Mouse (Mus musculus) 3T3-L1 (cell line): ENCODE results near the gene Zbtb38.

Experiments used
- DNase-seq: peaks from one replicate; pipeline ENCODE4 v3.0.0-alpha.2; 2015; ENCODE audit warnings: low read depth, low spot score

Zbtb38 gene

DNA sequence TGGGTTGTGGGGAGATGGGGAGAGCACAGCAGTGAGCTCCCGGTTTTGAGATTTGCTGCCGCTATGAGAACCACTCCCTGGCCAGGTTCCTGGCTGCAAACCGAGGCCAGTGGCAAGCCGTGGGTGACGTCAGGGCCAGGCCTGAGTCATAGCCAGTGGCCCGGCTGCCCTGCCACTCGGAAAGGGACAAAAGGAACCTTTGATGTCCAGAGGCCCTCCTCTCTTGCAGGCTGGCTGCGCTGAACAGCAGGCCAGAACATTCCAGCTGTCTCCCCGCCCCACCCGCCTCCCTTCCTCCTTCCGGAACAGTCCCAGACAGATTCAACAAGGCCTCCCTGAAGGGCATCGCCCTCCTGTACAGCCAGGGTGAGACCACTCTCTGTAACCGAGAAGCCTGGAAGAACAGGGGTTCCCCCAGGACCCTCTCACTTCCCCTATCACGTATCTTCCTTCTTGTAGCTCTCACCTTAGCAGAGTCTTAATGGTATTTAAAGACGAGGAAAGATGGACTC lies at the start of gene Zbtb38:
TSS of gene Zbtb38 (minus strand) at position 229 of the 512 bp plus-strand sequence.
- DNase-seq: peak; percentile 77

- DNase-seq: peak; percentile 65
Measured at GRCm38 (mm10) chr9:96800131-96800825, 47.6 kb upstream of the Zbtb38 start.

DNA sequence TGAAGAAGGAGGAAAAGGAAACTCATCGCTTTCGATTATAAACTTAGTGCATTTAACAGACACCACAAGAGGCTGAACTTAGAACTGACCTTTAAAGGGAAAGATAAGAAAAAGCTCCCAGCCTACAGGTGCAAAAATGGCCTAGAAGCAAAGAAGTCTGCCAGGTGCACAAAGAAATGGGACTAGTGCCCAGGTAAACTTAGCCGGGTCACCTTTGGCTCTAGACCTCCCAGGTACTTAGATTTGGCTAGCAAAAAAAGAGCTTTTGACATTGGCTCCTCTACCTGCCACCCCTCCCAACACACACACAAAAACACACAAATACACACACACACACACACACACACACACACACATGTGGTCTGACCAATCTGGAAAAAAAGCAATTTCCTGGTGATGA lies 44.7 kb upstream of the Zbtb38 start:
- no peak for DNase-seq

- DNase-seq: no peak
Measured at GRCm38 (mm10) chr9:96795399-96795928, 42.8 kb upstream of the Zbtb38 start.

- no peak for DNase-seq
Measured at GRCm38 (mm10) chr9:96794601-96795000, 42.0 kb upstream of the Zbtb38 start.

GRCm38 (mm10) chr9:96792543-96792942 lies 39.9 kb upstream of the Zbtb38 start:
- no peak for DNase-seq

GRCm38 (mm10) chr9:96790389-96791007 lies 37.9 kb upstream of the Zbtb38 start:
- peak; percentile 56 for DNase-seq

DNA sequence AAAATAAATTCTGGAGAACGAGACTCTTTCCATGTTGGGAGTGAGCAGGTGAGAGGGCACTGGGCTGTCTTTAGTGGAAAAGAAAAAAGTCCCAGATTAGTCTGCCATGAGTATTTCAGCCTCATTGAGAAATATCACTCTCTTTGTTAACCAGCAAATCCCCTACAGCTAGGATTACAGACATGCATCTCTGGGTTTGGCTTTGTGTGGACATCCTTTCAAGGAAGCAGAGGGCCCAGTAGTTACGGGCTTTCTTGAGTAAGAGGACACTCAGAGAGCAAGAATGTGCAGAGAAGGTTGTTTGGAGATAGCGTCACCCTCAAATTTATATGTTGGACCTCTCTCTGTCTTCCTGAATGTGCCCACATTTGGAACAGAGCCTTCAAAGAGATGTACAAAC lies 37.3 kb upstream of the Zbtb38 start:
- peak; percentile 76 for DNase-seq

- DNase-seq: no peak
Measured at GRCm38 (mm10) chr9:96787797-96788196, 35.2 kb upstream of the Zbtb38 start.

DNA sequence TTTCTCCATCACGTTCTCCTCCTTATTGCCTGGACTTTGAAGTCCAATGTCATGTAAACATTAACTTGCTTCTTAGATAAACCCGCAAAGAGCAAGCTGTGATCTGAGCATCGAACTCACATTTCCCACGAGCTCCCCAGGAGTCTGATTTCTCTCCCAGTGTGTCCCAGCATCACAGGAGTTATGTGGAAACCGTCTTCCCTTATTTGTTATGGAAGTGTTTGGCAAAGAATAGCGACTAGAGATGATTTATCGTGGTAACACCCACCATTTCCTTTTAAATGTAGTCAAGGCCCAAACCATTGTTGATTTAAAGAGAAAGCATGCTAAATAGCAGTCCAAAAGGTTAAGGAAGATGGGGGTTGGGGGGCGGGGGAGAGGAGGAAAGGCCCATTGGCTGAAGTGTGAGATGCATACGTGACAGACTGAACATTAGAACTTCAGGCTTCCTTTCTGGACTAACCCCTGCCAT lies 33.3 kb upstream of the Zbtb38 start:
- no peak for DNase-seq

- DNase-seq: no peak
Measured at GRCm38 (mm10) chr9:96785187-96785586, 32.6 kb upstream of the Zbtb38 start.

GRCm38 (mm10) chr9:96783667-96784066 lies 31.0 kb upstream of the Zbtb38 start:
- DNase-seq: no peak

GRCm38 (mm10) chr9:96783258-96783657 lies 30.6 kb upstream of the Zbtb38 start:
- DNase-seq: peak; percentile 88

GRCm38 (mm10) chr9:96782062-96782461 lies 29.4 kb upstream of the Zbtb38 start:
- DNase-seq: peak; percentile 95

- DNase-seq: peak; percentile 67
Measured at GRCm38 (mm10) chr9:96773146-96773545, 20.5 kb upstream of the Zbtb38 start.

- DNase-seq: no peak
Measured at GRCm38 (mm10) chr9:96770443-96770842, 17.8 kb upstream of the Zbtb38 start.

DNA sequence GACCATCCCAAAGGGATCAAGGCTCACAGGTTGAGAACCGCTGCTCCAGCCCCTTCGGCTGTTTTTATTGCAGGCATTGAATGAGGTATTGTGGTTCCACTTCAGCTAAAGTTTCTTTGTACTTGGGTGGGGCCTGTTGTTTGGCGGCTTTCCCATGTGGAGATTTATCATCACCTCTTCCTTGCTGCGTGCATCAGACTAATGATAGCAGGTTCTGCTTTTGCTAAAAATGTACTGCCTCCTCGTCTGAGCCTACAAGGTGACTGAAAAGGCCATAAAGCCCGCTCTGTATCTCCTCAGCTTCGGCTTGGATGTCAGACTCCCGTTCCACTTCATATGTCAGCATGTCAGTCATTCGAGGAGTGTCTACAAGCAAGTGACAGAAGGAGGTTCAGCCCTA lies 17.0 kb upstream of the Zbtb38 start:
- DNase-seq: no peak

DNA sequence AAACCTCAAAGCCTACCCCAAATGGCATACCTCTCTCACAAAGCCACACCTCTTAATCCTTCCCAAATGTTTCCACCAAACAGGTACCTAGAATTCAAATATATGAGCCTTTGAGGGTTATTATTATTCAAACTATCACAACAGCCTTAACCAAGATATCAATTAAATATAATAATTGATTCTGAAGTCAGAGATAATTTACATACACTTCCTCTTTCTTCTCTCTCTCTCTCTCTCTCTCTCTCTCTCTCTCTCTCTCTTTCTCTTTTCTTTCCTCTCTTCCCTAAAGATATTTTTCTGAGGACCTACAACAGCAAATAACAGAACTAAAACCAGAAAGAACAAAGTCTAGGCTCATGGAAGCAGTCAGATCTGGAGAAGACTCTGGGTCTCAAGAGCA lies 15.2 kb upstream of the Zbtb38 start:
- no peak for DNase-seq

GRCm38 (mm10) chr9:96766078-96766477 lies 13.4 kb upstream of the Zbtb38 start:
- DNase-seq: no peak

DNA sequence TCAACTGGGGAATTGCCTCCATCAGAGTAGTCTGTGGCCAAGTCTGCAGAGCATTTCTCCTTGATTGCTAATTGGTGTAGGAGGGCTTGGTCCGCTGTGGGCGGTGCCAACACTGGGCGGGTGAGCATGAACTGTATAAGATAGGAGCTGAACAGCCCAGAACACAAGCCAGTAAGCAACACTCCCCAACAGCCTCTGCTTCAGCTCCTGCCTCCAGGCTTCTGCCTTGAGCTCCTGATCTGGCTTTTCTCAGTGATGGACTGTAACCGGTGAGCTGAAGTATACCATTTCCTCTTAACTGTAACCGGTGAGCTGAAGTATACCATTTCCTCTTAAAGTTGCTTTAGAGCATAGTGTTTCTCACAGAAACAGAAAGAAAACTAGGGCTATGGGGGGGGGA lies 12.8 kb upstream of the Zbtb38 start:
- DNase-seq: no peak

GRCm38 (mm10) chr9:96763847-96764631 lies 11.4 kb upstream of the Zbtb38 start:
- DNase-seq: no peak

- DNase-seq: no peak
Measured at GRCm38 (mm10) chr9:96763025-96763424, 10.4 kb upstream of the Zbtb38 start.
